Mouse (Mus musculus) right cerebral cortex, adult 18-20 months (tissue): ENCODE measurements around the gene Hoxa13.
A peak's percentile ranks its signal among the peaks of the same experiment; 100 is the strongest.

Source experiments
- DNase-seq: peaks from one replicate; pipeline ENCODE4 v3.0.0; 2022; ENCODE audit warnings: mixed read lengths

The Hoxa13 gene

GRCm38 (mm10) chr6:52268756-52269155, 8.1 kb upstream of the Hoxa13 start:
- no peak for DNase-seq

DNA sequence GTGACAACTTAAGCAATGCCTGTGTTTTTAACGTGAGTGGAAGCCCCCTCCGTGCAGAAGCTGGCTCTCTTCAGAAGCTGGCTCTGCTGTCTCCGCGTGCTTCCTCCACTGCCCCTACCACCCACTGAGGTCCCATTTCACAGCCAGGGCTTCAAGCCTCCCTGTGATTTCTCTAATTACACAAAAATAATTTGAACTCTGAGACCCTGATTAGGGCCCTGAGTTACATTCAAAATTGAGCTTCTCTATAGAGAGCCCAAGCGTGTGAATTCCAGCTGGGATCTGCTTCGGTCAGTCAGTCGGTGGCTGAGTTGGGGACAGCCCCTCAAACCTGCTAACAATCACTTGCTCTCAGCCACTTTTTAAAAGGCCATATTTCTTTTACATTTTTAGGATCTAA, 7.7 kb upstream of the Hoxa13 start:
- DNase-seq = no peak

GRCm38 (mm10) chr6:52267691-52268090, 7.0 kb upstream of the Hoxa13 start:
- DNase-seq = no peak

GRCm38 (mm10) chr6:52267221-52267620, 6.5 kb upstream of the Hoxa13 start:
- DNase-seq = no peak

- DNase-seq = no peak
These were observed 5.9 kb upstream of the Hoxa13 start for GRCm38 (mm10) chr6:52266666-52266985.

- no peak for DNase-seq
These were observed 5.4 kb upstream of the Hoxa13 start for GRCm38 (mm10) chr6:52265913-52266665.

DNA sequence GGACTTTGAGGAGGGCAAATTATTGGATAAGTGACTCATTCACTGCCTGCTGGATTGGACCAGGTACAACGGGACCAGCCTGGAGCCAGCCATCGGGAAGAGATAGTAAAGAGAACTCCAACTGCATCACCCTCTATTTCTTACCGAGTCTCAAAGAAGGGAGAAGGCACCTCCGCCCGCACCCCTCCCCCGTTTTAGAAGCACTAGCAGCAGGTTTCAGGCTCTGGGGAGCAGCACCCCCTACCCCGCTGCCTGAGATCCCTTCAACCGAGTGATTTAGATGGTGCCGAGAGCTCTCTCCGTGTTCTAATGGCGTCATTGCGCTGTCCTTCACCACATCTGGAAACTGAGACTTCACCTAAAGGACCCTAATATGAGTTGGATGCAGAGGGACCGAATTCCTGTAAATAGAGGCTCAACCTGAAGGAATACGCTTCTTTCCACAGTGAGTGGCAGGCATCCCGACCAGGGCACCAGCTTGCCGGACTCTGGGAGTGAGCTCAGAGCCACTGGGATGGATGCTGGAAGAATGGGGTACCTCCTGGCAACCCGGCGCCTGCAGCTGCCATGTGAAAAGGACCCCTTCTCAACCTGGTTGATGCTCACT, 4.7 kb upstream of the Hoxa13 start:
- DNase-seq = no peak

- no peak for DNase-seq
These were observed 3.6 kb upstream of the Hoxa13 start for GRCm38 (mm10) chr6:52264106-52264790.

DNA sequence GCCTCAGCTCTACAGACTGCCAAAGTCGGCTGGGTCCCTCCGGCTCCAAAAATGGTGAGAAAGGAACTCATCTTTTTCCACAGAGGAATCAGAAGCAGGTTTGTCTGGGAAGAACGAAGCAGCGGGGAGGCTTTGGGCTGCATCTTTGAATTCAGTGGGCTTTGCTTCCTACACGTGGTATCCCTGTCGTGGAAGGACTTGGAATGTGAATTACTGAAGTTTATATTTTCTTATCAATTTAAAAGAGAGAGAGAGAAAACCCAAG, 2.6 kb upstream of the Hoxa13 start:
- no peak for DNase-seq

DNA sequence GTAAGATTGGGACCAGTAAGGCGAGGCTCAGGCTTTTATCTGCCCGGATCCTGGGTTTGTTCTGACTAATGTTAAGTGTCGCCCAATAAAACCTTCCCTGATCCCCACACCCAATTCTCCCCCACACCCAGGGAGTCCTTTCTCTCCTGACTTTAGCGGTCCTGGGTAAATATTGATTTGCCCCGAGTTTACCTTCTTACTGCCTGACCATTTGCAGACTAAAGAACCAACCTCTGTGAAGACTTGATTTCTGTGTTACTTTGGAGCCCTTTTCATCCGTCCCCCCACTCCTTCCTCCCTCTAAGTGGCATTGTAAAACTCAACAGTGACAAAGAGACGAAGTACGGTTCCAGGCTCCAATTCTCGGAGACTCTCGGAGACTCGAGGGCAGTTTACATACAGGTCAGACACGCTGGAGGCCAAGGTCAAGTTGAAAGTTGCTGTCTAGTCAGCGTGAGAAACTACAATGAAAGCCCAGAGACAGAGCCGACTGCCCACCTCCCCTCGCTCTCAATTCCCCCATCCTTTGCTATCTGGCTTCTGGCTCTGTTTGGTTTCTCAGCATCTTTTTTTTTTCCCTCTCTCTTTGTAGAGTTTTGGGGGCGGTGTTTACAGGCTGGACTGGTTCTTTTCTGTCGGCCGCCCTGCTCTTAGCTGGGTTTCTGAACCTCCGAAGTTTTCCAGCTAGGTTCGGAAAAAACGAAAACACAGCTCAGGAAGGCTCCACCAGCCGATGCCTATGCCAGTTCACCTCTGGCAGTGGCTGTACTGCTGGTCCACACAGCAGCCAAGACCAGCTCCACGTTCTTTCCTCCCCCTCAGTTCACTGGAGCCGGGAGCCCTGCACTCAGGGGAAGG, 2.0 kb upstream of the Hoxa13 start:
- DNase-seq = no peak

- DNase-seq = no peak
These were observed 1.2 kb upstream of the Hoxa13 start for GRCm38 (mm10) chr6:52261751-52262462.

GRCm38 (mm10) chr6:52259811-52260261, 844 bp downstream of the Hoxa13 start:
- DNase-seq = no peak

DNA sequence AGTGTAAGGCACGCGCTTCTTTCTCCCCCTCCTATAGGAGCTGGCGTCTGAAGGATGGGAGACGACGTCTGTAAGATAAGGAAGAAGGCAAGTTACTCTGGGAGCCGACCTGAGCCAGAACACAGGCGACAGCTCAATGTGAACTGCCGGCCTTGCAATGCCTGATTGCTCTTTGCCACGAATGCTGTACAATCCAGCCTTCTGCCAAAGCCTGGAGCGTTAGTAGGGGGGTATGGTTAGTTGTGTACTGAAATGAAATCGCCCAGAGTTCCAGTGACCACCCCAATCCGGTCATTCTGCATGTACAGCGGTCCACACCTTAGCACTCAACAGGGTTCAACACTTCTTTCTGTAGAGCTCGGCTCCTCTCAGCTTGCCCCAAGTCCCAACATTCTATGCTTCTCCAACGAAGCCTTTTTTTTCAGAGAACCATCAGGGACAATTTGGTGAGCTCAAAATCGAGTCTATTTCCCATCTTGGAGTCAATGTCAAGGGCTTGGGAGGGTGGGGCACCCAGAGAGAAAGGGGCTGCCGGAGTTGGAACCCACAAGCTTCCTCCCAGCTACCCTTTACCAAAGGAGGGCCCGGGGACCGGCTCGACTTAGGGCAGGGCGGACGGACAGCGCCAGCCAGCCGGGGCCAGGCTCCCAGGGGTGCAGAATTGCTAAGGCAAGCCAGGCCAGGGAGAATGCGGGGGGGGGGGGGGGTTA, 1.4 kb downstream of the Hoxa13 start:
- DNase-seq = no peak

GRCm38 (mm10) chr6:52256956-52257355, 3.7 kb downstream of the Hoxa13 start:
- DNase-seq = peak; percentile 51

GRCm38 (mm10) chr6:52253511-52254500, 6.9 kb downstream of the Hoxa13 start:
- DNase-seq = no peak

- no peak for DNase-seq
These were observed 7.8 kb downstream of the Hoxa13 start for GRCm38 (mm10) chr6:52252775-52253376.

DNA sequence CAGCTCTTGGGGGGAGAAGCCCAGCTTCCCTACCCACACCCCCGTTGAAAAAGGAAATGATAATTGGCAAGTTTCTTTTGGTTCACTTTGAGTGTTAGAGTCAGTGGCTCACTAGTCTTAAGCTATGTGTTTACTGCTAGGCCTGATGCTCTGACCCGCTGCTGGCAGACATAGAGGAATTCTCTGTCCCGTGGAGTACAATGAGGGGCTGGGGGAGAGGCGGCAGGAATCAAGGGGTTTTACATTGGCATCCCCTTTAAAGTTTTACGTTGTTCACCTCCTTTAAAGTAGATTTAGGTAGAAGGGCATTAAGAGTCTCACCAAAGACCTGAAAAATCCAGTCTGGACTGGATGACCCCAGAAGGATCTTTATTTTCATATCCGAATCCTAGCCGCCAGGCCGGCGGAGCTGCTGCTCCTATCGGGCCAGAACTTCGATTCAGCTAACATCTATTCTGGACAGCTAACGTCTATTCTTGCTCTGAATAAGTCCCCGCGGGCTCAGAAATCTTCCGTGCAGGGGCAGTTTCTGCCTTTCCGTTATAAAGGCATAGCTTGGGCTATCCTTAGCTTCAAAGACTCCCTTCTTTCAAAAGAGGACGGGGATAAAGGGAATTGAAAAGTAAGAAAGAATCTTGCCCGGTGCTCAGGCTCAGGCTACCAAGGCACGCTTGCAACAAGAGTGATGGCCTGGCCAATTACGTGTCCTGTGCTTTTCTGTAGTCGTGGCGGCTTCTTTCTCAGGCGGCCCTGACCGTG, 8.5 kb downstream of the Hoxa13 start:
- no peak for DNase-seq

- no peak for DNase-seq
These were observed 9.4 kb downstream of the Hoxa13 start for GRCm38 (mm10) chr6:52251177-52251879.

- DNase-seq = no peak
These were observed 10.9 kb downstream of the Hoxa13 start for GRCm38 (mm10) chr6:52249826-52250225.
